Mouse (Mus musculus): ENCODE results near the gene Mpig6b. TPM values are rescaled to one million over a fixed set of nuclear protein-coding genes. Genes with fewer than 3 reads are reported as not detected.

Mpig6b gene
- total and polyA plus RNA-seq, 2 experiments from 2014 or later: 0.08 TPM; not detected in 1

- ATAC-seq: no peak
- no peak for DNase-seq
- H3K9ac ChIP-seq: no peak overlapping the region
- 78% methylated on average over 6 of the region's 6 CpGs for WGBS
- H3K27ac ChIP-seq (ENCODE audit: low read depth, low read length): no peak overlapping the region
- no peak for TF ChIP-seq CTCF (IDR thresholded peaks at IDR 0.05; ENCODE audit: low read depth)
- H3K4me3 ChIP-seq (ENCODE audit: low read depth, low read length): no peak overlapping the region
- H3K4me1 ChIP-seq (ENCODE audit: insufficient read depth): no peaks in the 10 kb centered on the region
- no peaks in the 10 kb centered on the region for H3K9me3 ChIP-seq (ENCODE audit: low read length)
- no peaks in the 10 kb centered on the region for H3K27me3 ChIP-seq (ENCODE audit: insufficient read depth, low read length)
- H3K36me3 ChIP-seq (ENCODE audit: insufficient read depth): peaks cover 40% of the 10 kb centered on the region
- no peak overlapping the region for H3K4me2 ChIP-seq (ENCODE audit: low read depth)
Observed at GRCm38 (mm10) chr17:35104754-35105153, 38.8 kb upstream of the Mpig6b start.

GRCm38 (mm10) chr17:35104079-35104478 is 38.1 kb upstream of the Mpig6b start:
- H3K4me1 ChIP-seq (ENCODE audit: insufficient read depth): no peaks in the 10 kb centered on the region
- no peak for ATAC-seq
- no peaks in the 10 kb centered on the region for H3K27me3 ChIP-seq (ENCODE audit: insufficient read depth, low read length)
- no peak overlapping the region for H3K4me3 ChIP-seq (ENCODE audit: low read depth, low read length)
- no peak for DNase-seq
- no peak for TF ChIP-seq CTCF (IDR thresholded peaks at IDR 0.05; ENCODE audit: low read depth)
- 96% methylated on average over 7 of the region's 7 CpGs for WGBS
- H3K27ac ChIP-seq (ENCODE audit: low read depth, low read length): no peak overlapping the region
- H3K9ac ChIP-seq: no peak overlapping the region
- no peak overlapping the region for H3K4me2 ChIP-seq (ENCODE audit: low read depth)
- peaks cover 47% of the 10 kb centered on the region for H3K36me3 ChIP-seq (ENCODE audit: insufficient read depth)
- no peaks in the 10 kb centered on the region for H3K9me3 ChIP-seq (ENCODE audit: low read length)

GRCm38 (mm10) chr17:35103221-35103690 is 37.3 kb upstream of the Mpig6b start:
- Histone ChIP-seq H3K9me3 (ENCODE audit: low read length) (no peaks in the 10 kb centered on the region), H3K4me2 (ENCODE audit: low read depth) (no peak overlapping the region), H3K4me3 (ENCODE audit: low read depth, low read length) (no peak overlapping the region), H3K27me3 (ENCODE audit: insufficient read depth, low read length) (no peaks in the 10 kb centered on the region), H3K27ac (ENCODE audit: low read depth, low read length) (no peak overlapping the region), H3K4me1 (ENCODE audit: insufficient read depth) (no peaks in the 10 kb centered on the region), H3K36me3 (ENCODE audit: insufficient read depth) (peaks cover 55% of the 10 kb centered on the region), H3K9ac (no peak overlapping the region)
- WGBS: 74% methylated on average over 6 of the region's 6 CpGs
- ATAC-seq (no peak), DNase-seq (no peak)
- no peak for TF ChIP-seq CTCF (IDR thresholded peaks at IDR 0.05; ENCODE audit: low read depth)

DNA sequence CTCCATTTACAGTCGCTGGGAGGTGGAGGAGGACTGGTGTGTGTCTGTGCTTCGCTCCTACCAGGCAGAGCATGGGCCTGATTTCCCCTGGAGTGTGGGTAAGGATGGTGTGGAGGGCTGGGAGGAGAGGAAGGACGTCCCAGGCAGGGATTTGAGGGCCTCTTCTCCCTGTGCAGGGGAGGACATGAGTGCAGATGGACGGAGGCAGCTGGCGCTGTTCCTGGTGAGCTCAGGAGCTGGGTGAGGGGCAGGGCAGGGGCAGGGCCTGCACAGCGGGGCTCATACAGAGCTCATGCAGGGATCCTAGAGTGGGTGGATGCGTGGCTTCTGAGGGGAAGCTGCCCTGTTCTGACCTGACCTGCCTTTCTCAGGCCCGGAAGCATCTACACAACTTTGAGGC is 36.3 kb upstream of the Mpig6b start:
- no peak overlapping the region for H3K9ac ChIP-seq
- H3K9me3 ChIP-seq (ENCODE audit: low read length): no peaks in the 10 kb centered on the region
- no peak for TF ChIP-seq CTCF (IDR thresholded peaks at IDR 0.05; ENCODE audit: low read depth)
- ATAC-seq: no peak
- no peak overlapping the region for H3K27ac ChIP-seq (ENCODE audit: low read depth, low read length)
- no peak overlapping the region for H3K4me3 ChIP-seq (ENCODE audit: low read depth, low read length)
- DNase-seq: no peak
- no peak overlapping the region for H3K4me2 ChIP-seq (ENCODE audit: low read depth)
- H3K4me1 ChIP-seq (ENCODE audit: insufficient read depth): no peaks in the 10 kb centered on the region
- H3K36me3 ChIP-seq (ENCODE audit: insufficient read depth): peaks cover 62% of the 10 kb centered on the region
- WGBS: 76% methylated on average over 8 of the region's 8 CpGs
- H3K27me3 ChIP-seq (ENCODE audit: insufficient read depth, low read length): no peaks in the 10 kb centered on the region

DNA sequence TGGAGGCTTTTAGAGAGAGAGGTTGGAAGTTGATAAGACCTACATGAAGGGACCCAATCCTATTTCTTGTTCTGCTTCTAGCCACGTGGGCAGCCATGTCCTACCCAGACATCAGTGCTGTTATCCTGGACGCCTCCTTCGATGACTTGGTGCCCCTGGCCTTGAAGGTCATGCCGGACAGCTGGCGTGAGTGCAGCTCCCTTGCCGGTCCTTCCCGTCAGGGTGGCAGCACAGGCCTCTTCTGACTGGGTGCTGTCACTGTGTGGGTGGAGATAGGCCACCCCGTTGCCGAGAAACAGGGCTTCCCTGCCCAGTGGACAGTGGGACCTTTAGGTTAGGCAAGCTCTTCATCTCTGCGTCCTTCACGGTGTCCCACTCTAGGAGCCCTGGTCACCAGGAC is 35.2 kb upstream of the Mpig6b start:
- WGBS: 95% methylated on average over 11 of the region's 11 CpGs

GRCm38 (mm10) chr17:35100196-35100765 is 34.3 kb upstream of the Mpig6b start:
- no peak overlapping the region for H3K9ac ChIP-seq
- H3K4me2 ChIP-seq (ENCODE audit: low read depth): no peak overlapping the region
- H3K4me3 ChIP-seq (ENCODE audit: low read depth, low read length): no peak overlapping the region
- H3K36me3 ChIP-seq (ENCODE audit: insufficient read depth): peaks cover 75% of the 10 kb centered on the region
- DNase-seq (no peak), ATAC-seq (no peak)
- H3K27ac ChIP-seq (ENCODE audit: low read depth, low read length): no peak overlapping the region
- 73% methylated on average over 10 of the region's 10 CpGs for WGBS
- TF ChIP-seq CTCF (IDR thresholded peaks at IDR 0.05; ENCODE audit: low read depth): no peak
- no peaks in the 10 kb centered on the region for H3K9me3 ChIP-seq (ENCODE audit: low read length)
- H3K27me3 ChIP-seq (ENCODE audit: insufficient read depth, low read length): no peaks in the 10 kb centered on the region
- no peaks in the 10 kb centered on the region for H3K4me1 ChIP-seq (ENCODE audit: insufficient read depth)

More for the DNA sequence above, 35.2 kb upstream of the Mpig6b start:
- H3K4me2 ChIP-seq (ENCODE audit: low read depth): no peak overlapping the region
- H3K27ac ChIP-seq (ENCODE audit: low read depth, low read length): no peak overlapping the region
- H3K9ac ChIP-seq: no peak overlapping the region
- no peak for DNase-seq
- no peaks in the 10 kb centered on the region for H3K4me1 ChIP-seq (ENCODE audit: insufficient read depth)
- no peaks in the 10 kb centered on the region for H3K9me3 ChIP-seq (ENCODE audit: low read length)
- H3K4me3 ChIP-seq (ENCODE audit: low read depth, low read length): no peak overlapping the region
- no peaks in the 10 kb centered on the region for H3K27me3 ChIP-seq (ENCODE audit: insufficient read depth, low read length)
- no peak for TF ChIP-seq CTCF (IDR thresholded peaks at IDR 0.05; ENCODE audit: low read depth)
- peaks cover 73% of the 10 kb centered on the region for H3K36me3 ChIP-seq (ENCODE audit: insufficient read depth)
- ATAC-seq: no peak

DNA sequence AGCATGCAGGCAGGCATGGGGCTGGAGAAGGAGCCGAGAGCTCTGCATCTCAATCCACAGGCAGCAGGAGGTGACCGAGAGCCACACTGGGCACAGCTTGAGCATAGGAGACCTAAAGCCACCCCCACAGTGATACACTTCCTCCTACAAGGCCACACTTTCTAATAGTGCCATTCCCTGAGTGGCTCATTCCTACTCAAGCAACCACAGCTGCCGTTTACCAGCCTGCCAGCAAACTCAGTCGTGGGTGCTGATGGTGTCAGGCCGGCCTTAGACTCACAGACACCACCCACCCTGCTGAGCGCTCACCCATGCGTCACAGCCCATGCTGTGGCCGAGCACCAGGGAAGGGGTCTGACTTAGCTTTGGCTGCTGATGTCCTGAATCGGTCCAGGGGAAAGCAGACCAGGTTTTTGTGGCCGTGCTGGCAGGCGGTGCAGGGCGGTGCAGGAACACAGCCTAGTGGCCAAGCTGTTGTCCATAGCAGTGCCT is 31.2 kb upstream of the Mpig6b start:
- WGBS: 78% methylated on average over 12 of the region's 12 CpGs
- H3K4me3 ChIP-seq (ENCODE audit: low read depth, low read length): no peak overlapping the region
- no peaks in the 10 kb centered on the region for H3K9me3 ChIP-seq (ENCODE audit: low read length)
- H3K4me1 ChIP-seq (ENCODE audit: insufficient read depth): no peaks in the 10 kb centered on the region
- H3K9ac ChIP-seq: no peak overlapping the region
- H3K4me2 ChIP-seq (ENCODE audit: low read depth): no peak overlapping the region
- DNase-seq (no peak), ATAC-seq (no peak)
- no peak for TF ChIP-seq CTCF (IDR thresholded peaks at IDR 0.05; ENCODE audit: low read depth)
- peaks cover 83% of the 10 kb centered on the region for H3K36me3 ChIP-seq (ENCODE audit: insufficient read depth)
- no peaks in the 10 kb centered on the region for H3K27me3 ChIP-seq (ENCODE audit: insufficient read depth, low read length)
- H3K27ac ChIP-seq (ENCODE audit: low read depth, low read length): no peak overlapping the region
